Mouse (Mus musculus) myocyte (in vitro differentiated cells): ENCODE data around the gene Itpkc.

ENCODE experiments used
- MYOD1 ChIP-seq, 3 experiments: IDR thresholded peaks; one replicate each; pipeline ENCODE4 v1.6.1; 2011; ENCODE audit warnings: control low read depth in 2 of 3, low read depth in 2 of 3, mild to moderate bottlenecking in 2 of 3, moderate library complexity in 1 of 3; ENCODE audit not compliant: insufficient read length in 2 of 3, control insufficient read depth in 1 of 3
- POLR2A ChIP-seq: IDR thresholded peaks from one replicate; pipeline ENCODE4 v1.6.1; 2011; ENCODE audit warnings: low read depth, mild to moderate bottlenecking, control low read depth, moderate library complexity; ENCODE audit not compliant: insufficient read length

DNA sequence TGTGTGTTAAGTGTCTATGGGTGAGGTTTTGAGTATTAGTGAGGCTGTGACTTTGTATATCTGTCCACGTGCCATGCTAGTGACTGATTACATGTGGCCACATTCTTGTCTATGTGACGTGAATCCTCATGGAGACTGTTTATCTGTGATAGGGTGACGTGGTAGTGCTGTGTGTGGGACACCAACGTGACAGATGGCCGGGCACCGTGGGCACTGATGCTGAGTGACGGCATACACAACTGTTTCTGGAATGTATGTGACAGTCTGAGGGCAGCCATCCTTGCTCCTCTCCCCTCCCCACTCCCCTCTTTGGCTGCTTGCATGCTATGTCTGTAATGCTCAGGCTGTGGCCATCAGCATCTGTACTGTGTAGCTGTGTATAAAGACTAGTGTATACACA is 32.4 kb upstream of the Itpkc start:
- TF ChIP-seq MYOD1 (IDR thresholded peaks at IDR 0.05; ENCODE audit: control insufficient read depth in 1 of 3, insufficient read length in 2 of 3, low read depth in 2 of 3), result peak in 2 of 3 experiments; percentile 51 to 71
- TF ChIP-seq POLR2A, result peak; percentile 21
